Mouse (Mus musculus) ZHBTc4 (cell line): ENCODE data around the gene Rbfox2.

Experiments used
- DNase-seq: peaks from one replicate; pipeline ENCODE4 v3.0.0-alpha.2; 2011; ENCODE audit warnings: low read depth, low spot score

Rbfox2 gene

DNA sequence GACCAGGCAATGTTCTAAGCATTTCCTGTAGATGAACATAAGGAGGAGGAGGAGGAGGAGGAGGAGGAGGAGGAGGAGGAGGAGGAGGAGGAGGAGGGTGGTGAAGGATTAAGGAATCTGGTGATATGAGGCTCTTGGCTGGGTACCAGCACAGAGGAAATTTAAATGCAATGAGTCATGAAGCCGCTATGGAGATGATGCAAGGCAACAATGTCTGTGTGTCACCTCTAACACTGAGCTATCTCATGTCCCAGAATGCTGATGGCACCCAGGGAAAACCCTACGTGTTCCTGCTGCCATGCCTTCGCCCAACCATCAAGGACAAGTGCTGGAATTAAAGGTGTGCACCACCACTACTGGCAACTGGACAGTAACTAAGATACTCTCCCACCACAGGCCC is 237.8 kb downstream of the Rbfox2 start:
- no peak for DNase-seq

DNA sequence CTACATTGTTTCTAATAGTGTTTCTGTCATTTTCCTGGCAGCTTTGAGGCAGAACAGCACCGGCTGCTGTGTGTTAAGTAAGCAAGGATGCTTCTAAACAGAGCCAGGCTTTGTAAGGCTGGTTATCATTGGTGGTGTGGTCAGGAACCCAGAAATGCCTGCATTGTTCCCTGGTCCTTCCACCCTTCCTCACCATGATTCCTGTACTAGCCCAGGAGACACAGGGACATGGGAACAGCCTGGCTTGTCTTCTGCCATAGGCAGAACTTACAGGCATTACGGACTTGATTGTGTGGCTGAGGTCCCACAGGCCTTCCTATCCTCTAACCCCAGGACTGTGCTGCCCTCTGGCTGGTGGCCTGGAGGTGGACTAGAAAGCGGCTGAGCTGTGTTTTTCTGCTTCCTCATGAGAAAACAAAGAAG is 238.4 kb downstream of the Rbfox2 start:
- no peak for DNase-seq

DNA sequence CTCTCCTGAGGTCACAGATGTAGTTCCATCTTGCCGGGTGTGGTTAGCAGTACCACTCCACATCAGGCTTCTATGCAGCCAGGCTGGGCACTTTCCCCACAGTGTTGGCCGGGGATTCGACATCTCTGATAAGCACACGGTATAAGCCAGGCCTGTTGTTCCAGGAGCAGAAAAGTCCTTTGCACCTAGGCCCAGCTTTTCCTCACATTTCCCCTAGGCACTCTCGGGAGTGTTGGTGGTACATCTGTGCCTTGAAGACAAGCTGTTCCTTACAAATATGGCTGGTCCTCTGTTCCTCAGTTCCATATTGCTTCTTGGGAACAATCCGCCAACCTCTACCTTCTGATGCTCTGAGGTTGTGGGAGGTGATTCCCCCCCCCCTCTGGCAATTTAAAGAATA is 240.6 kb downstream of the Rbfox2 start:
- DNase-seq: no peak

DNA sequence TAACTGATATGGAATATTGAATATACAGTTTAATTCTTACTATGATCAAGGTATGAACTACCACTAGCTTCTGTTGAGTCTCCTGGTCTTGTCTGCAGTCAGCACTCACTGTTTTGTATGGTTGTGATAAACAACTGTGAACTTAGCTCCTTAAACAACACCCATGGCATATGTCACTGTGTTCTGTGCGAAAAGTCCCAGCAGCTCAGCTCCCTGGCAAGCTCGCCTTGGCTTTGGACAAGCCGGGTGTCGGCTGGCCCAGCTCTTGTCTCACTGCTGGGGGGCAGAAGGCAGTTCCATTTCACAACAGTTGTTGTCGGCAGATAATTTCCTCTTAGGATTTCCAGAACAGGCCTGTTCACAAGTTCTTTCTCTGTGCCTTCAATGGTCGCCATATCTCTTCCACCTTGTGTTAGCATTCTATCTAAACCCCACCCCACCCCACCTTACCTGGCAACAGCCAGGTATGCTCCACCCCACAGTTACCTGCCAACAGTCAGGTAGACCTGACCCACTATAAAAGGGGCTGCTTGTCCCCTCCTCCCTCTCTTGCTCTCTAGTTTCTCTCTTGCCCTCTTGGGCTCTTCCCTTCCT is 241.4 kb downstream of the Rbfox2 start:
- no peak for DNase-seq

- no peak for DNase-seq
These were observed 244.1 kb downstream of the Rbfox2 start for GRCm38 (mm10) chr15:77062746-77063145.

- peak; percentile 65 for DNase-seq
These were observed 247.4 kb downstream of the Rbfox2 start for GRCm38 (mm10) chr15:77059416-77059815.

GRCm38 (mm10) chr15:77058566-77058965 is 248.2 kb downstream of the Rbfox2 start:
- peak; percentile 96 for DNase-seq

- no peak for DNase-seq
These were observed 250.1 kb downstream of the Rbfox2 start for GRCm38 (mm10) chr15:77056791-77057051.

- peak; percentile 42 for DNase-seq
These were observed 250.6 kb downstream of the Rbfox2 start for GRCm38 (mm10) chr15:77056001-77056790.

- peak; percentile 29 for DNase-seq
These were observed 252.1 kb downstream of the Rbfox2 start for GRCm38 (mm10) chr15:77054611-77055175.

DNA sequence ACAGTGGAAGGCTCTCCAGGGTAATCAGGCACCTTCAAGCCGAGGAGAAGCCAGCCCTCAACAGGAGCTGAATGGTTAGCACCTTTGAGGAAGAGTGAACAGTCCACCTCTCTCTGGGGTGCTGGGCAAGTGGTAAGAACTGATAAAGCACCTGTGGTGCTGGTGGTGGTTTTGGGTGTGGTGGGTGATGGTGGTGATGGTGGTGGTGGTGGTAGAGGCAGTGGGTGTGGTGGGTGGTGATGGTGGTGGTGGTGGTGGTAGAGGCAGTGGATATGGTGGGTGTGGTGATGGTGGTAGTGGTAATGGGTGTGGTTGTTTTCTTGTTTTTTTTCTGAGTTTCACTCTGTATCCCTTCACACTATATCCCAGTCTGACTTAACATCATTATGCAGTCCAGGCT is 253.8 kb downstream of the Rbfox2 start:
- no peak for DNase-seq

- DNase-seq: peak; percentile 67
These were observed 254.6 kb downstream of the Rbfox2 start for GRCm38 (mm10) chr15:77052176-77052575.

DNA sequence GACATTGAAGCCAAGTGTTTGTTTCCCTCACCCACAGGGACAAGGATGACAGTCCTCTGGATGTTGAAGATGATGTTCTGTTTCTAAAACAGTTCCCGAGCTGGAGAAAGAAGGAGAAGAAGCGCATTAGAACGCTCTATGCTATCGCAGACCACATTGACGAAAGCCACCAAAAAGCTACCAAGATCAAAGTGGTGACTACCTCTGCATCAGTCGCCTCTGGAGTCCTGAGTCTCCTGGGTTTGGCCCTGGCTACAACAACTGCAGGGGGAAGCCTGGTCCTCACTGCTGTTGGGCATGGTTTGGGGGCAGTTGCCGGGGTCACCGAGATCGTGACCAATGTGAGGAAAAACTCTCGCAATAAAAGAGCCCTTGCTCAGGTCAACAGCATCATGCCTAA is 256.2 kb downstream of the Rbfox2 start, which contains the start of gene Mb:
Gene Mb, minus strand, starts transcription at position 101 of the 400 bp plus-strand sequence.
- DNase-seq: no peak

DNA sequence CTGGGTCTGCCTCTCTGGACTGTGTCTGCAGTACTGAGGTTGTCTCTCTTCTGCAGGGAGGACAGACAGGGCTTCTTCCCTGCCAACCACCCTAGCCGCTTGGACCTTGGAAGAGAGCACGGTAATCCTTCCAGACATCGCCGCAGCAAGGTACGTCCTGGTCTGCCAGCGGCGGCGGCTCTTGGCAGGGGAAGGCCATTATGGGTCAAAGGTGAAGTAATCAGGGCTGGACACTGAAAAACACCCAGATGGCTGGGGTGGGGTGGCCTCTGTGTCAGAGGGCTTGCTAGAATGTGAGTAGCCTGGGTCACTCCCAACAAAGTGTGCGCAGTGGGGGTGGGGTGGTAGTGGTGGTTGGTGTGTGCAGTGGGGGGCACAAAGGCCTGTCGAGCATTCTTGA is 261.2 kb downstream of the Rbfox2 start:
- no peak for DNase-seq

DNA sequence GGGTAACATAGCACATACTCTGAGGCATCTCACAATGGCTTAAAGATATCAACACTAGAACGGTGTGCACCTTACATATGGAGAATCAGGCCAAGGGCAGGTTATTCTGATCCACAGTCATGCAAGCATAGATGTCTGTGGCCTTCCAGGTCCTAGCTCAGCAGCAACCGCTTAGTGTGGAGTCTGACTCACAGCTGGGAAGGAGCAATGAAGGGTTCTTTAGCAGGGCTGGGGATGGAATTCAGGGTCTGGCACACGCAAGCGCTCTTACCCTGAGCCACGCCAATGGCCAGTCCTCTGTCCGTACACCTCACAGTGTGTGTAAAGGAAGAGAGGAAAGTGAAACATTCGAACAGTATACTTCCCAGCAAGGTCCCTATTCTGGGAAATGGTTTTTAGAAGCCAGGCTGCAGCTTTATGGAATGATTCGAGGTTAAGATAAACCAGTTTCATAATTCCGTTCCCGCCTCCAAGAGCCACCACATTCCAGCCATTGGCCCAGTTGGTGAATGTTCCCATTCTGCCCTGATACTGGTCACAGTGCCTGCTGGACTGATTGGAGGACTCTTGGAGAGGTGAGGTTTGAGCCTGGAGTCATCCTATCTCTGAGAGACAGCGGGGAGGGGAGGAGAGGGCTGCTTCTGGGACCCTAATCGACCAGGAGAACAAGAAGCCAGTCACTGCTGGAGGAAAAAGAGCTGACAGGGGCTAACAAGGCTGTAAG is 262.0 kb downstream of the Rbfox2 start, which contains the start of gene Apol6:
Gene Apol6, plus strand, starts transcription at position 133 of the 724 bp plus-strand sequence.
- DNase-seq: no peak

DNA sequence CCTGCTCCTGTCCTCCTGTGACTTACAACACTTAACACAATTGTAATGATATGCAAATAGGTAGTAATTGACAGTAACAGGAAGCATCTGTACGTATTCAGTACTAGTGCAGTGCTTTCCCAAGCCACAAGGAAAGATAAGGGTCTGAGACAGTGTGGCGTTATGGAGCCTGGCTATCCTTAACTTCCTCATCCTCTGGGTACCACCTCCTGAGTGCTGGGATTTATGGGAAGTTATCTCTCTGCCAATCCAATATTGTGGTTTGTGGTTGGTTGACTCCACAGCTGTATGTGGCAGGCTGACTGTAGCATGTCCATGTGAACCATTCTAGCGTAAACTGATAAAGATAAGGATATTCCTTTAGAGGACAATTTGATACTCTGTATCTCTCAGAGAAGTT is 266.0 kb downstream of the Rbfox2 start:
- DNase-seq: no peak

GRCm38 (mm10) chr15:77039211-77039700 is 267.5 kb downstream of the Rbfox2 start:
- peak; percentile 77 for DNase-seq

DNA sequence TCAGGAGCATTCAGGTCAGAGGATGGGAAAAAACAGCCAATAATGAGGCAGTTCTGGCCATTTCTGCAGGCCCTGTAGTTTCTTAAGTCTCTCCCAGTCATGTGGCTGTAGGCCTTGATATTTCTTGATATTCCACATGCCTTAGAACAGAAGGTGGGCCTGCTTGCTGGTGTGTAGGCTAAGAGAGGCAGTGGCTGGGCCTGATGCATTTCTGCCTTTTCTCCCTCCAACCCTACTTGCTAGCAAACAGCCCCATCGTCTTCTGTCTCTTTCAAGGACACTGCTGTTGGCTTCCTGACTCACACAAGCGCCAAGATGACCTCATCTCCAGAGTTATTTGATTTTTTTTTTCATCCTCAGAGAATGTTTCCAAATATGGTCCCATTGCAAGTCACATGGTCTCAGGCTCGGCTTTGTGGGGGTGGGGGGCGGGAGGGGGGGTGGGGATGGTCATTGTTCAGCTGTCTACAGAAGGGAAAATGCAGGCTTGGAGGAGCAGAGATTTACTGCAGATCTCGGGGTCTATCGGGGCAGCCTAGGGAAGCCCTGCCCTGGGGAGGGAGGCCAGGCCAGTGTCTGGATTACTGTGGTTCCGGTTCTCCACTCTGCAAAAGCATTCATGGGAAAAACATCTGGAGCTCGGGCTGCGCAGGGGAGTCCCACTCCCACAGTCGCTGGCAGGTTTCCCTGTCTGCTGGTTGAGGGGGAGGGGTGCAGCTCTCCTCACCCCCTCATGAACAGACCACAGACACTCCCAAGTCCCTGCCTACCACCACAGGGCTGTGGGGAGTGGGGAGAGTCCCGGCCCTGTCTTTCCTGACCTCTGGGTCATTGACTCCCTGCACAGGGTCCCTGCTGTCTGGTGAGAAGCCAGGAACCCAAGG is 269.3 kb downstream of the Rbfox2 start:
- DNase-seq: peak; percentile 46

DNA sequence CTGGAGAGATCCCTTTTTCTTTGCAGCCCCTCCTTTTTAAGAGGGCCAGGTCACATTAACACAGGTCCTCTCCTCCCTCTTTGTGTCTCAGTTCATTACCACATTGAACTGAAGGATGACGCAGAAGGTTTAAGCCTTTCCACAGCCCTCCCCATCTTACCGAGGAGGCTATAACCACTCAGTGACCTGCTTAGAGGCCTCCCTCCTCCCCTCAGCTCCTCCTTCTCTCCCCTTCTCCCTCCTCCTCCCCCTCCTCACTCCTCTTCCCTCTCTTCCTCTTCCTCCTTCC is 269.9 kb downstream of the Rbfox2 start:
- no peak for DNase-seq

DNA sequence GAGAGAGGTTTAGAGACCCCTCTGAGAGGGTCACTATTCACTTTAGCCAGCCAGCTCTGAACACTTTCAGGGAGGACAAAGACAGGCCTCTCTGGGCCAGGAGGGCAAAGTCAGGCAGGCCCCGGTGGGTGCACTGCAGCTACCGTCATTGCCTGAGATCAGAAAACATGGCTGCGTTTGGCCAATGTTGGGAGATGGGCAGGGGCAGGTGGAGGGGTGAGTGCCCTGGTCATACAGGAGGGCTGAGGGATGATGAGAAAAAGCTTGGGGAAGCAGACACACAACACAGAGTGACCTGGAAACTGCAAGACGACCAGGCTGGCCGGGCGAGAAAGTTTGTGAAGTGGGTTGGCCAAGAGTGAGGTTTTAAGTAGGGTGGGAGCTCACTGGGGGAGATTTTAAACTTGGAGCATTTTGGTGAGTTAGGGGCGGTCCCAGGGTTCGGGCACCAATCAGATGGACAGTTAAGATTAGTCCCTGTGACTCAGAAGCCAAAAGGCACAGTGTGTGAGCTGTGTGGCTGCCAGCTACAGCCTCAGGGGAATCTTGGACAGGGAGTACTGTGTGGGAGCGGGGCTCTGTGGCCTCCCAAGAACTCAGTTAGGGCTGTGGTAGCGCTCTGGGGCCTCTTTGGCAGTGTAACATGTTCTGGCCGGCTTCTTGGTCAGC is 270.4 kb downstream of the Rbfox2 start:
- DNase-seq: peak; percentile 44

DNA sequence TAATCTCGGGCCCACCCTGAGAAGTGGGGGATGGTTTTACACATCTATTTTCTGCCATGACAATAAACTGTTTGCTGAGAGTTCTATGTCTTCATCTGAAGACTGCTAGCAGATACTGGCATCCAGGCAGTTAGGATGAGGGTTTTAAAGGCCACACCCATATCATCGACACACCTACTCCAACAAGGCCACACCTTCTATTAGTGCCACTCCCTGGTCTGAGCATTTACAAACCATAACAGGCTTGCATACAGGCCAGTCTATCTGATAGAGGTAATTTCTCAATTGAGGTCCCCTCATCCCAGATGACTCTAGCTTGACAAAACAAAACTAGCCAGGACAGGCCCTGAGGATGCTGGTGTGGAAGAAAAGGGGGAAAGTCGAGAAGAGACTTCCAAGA is 271.2 kb downstream of the Rbfox2 start:
- no peak for DNase-seq
